Mouse (Mus musculus): ENCODE data around the gene Olfr1315-ps1.

Gene Olfr1315-ps1

DNA sequence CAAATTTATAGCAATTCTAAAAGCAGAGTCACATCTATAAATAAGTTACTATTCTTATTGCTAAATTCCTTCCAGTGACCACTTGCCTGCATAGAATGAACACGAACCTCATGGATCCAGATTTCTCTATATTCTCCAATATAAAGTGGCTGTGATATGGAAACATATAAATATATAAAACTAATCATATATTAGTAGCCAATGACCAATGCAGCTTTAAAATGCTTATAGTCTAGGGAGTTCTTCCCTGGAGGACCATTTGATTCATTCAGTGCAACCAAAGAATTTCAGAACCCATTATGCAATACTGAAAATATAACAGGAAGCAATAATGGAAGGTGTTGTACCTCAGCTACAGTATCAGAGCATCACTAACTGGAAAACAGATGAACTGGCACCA, at the start of gene Olfr1315-ps1:
Olfr1315-ps1 (minus strand) TSS at position 101 of the 400 bp plus-strand sequence.
- DNase-seq, result no peak

DNA sequence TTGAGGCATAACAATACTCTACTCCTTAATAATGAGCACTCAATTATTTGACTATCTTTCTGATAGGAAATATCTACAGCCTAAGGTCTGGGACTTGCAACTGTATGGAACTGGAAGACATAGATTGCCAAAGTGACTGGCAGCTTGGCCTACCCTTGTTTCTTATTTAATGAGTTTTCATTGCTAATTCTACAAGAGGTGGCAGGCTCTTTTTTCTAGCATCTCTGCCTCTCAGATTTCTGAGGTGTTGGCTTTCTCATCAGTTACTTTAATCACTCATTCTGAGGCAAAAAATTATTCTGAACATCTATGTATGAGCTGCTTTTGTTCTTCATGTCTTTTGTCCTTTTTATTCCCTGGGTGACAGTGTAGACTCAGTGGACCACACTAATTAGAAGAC, 38.7 kb upstream of the Olfr1315-ps1 start, which contains the start of gene Olfr1318:
Olfr1318 (plus strand) TSS at position 301 of the 400 bp plus-strand sequence.
- DNase-seq, result no peak

DNA sequence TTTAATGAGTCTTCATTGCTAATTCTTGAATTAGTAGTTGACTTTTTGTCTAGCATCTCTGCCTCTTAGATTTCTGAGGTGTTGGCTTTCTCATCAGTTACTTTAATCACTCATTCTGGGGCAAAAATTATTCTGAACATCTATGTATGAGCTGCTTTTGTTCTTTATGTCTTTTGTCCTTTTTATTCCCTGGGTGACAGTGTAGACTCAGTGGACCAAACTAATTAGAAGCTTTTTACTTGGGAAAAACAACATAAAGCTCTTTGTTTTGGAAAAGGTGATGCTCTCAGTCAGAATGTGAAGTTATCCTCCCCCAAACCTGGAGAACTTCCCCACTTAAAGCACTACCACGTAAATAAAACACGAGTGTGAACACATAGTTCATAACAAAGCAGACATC, 24.8 kb upstream of the Olfr1315-ps1 start, which contains the start of gene Olfr1317:
Olfr1317 (plus strand) TSS at position 301 of the 400 bp plus-strand sequence.
- no peak for DNase-seq

DNA sequence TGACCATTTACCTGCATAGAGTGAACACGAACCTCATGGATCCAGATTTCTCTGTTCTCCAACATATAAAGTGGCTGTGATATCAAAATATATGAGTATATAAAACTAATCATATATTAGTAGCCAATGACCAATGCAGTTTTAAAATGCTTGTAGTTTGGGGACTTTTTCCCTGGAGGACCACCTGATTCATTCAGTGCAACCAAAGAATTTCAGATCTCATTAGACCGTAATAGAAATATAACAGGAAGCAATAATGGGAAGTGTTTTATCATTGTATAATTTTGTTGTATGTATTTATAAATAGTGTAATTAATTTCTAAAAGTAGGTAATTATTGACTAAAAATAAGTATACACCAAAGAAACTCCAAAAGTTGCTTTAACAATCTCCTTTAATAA, 19.6 kb upstream of the Olfr1315-ps1 start, which contains the start of gene Olfr1316:
Olfr1316 (minus strand) TSS at position 101 of the 400 bp plus-strand sequence.
- no peak for DNase-seq

DNA sequence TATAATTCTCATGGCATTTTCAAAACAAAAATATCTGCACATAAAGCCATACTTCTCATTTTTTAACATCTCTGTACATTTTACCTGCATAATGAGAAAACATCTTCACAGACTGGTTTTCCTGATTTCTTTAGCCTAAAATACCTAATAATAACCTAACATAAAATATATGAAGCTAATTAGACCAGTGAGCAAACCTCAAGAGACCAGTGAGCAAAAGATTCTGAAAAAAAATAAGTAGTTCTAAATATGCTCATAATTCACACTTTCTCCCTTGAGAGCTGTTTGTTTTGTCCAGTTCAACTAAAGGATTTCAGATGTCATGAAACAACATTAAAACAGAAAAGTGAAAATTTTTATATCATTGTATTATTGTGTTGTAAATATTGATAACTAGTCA, 18.6 kb downstream of the Olfr1315-ps1 start, which contains the start of gene Olfr1314:
Olfr1314 (minus strand) TSS at position 101 of the 400 bp plus-strand sequence.
- DNase-seq, result no peak

DNA sequence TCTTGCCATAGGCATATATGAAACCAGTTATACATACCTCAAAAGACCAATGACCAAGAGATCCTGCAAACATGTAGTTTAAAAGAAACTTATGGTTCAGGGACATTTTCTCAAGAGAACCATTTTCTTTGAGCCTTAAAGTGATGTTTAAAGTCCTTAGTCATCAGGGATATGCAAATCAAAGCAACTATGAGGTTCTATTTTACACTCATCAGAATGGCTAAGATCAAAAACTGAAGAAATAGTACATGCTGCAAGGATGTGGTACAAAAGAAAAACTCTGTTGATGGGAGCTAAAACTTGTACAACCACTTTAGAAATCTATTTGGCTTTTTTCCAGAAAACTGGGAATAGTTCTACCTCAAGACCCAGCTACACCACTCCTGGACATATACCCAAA, 37.5 kb downstream of the Olfr1315-ps1 start, which contains the start of gene Olfr1313:
Olfr1313 (minus strand) TSS at position 101 of the 400 bp plus-strand sequence.
- no peak for DNase-seq

Measured in right cerebral cortex, postnatal 25 days (tissue).